Mouse (Mus musculus) forebrain, embryonic 12.5 days (tissue): ENCODE measurements around the gene Stum. TPM values are rescaled to one million over a fixed set of nuclear protein-coding genes. Genes with fewer than 3 reads are reported as not detected.

Source experiments
- ATAC-seq: fragments of 200-750 bp; cut with Nextera tagmentation; 2 replicates; pipeline ENCODE4 v1.8.0; 2017; ENCODE audit warnings: moderate TSS enrichment; ENCODE audit not compliant: low FRiP score
- H3K27ac ChIP-seq: fragments of 300-500 bp; sonication (generic); 2 replicates; pipeline ENCODE4 v1.5.1; 2016; ENCODE audit warnings: mild to moderate bottlenecking
- H3K27me3 ChIP-seq: fragments of 300-500 bp; sonication (generic); 2 replicates; pipeline ENCODE4 v1.6.1; 2016; ENCODE audit warnings: mild to moderate bottlenecking
- H3K36me3 ChIP-seq: fragments of 300-500 bp; sonication (generic); replicated peaks from 2 replicates; pipeline ENCODE4 v1.6.1; 2016; ENCODE audit warnings: mild to moderate bottlenecking
- H3K4me1 ChIP-seq: fragments of 300-500 bp; sonication (generic); 2 replicates; pipeline ENCODE4 v1.6.1; 2016
- H3K4me2 ChIP-seq: fragments of 300-500 bp; sonication (generic); 2 replicates; pipeline ENCODE4 v1.6.1; 2016; ENCODE audit warnings: mild to moderate bottlenecking, moderate library complexity
- H3K4me3 ChIP-seq: fragments of 300-500 bp; sonication (generic); replicated peaks from 2 replicates; pipeline ENCODE4 v1.5.1; 2016; ENCODE audit warnings: mild to moderate bottlenecking
- H3K9ac ChIP-seq: fragments of 300-500 bp; sonication (generic); 2 replicates; pipeline ENCODE4 v1.6.1; 2016; ENCODE audit warnings: mild to moderate bottlenecking
- H3K9me3 ChIP-seq: fragments of 300-500 bp; sonication (generic); 2 replicates; pipeline ENCODE4 v1.6.1; 2016
- WGBS: fragments of 180-500 bp; shearing (Covaris S2); methylation state at CpG from one replicate; pipeline ENCODE4 v1.1.7; 2016; 5-methylcytosine and 5-hydroxymethylcytosine counted together
- polyA plus RNA-seq: library from polyadenylated mRNA; unstranded; fragments of >200 nt; fragmentation: Nextera tagmentation; extraction: Ambion mirVana; gene quantifications from 2 replicates; pipeline ENCODE4 v1.2.1, GENCODE M21; 2016

Gene Stum
- polyA plus RNA-seq, 1 experiment from 2014 or later = 0.66 TPM

GRCm38 (mm10) chr1:180510879-180511278, 27.6 kb upstream of the Stum start:
- Histone ChIP-seq H3K9me3 (no peaks in the 10 kb centered on the region), H3K27me3 (no peaks in the 10 kb centered on the region), H3K4me1 (no peaks in the 10 kb centered on the region), H3K27ac (no peak overlapping the region), H3K4me2 (no peak overlapping the region), H3K36me3 (no peaks in the 10 kb centered on the region), H3K4me3 (no peak overlapping the region), H3K9ac (no peak overlapping the region)
- ATAC-seq = no peak
- 38% methylated on average over 4 of the region's 4 CpGs for WGBS

DNA sequence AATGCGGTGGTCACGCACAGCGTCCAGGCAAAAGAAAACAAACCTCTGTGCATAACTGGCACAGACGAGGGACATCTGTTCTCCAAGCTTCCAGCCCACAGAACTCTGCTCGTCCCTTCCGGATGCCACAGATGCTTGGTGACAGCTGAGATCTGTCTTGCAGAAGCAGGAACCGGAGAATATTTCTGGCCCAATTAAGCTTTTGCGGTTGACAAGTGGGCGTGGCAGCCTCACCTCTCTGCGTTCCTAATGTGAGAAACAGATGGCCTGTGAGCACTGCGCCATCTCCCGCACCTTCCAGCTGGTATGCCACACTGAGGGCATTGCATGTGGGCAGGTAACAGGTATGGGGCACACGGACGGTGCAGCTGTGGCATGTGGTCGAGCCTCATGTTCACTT, 27.1 kb upstream of the Stum start:
- Histone ChIP-seq H3K4me3 (no peak overlapping the region), H3K27me3 (no peaks in the 10 kb centered on the region), H3K4me1 (no peaks in the 10 kb centered on the region), H3K27ac (no peak overlapping the region), H3K36me3 (no peaks in the 10 kb centered on the region), H3K9ac (no peak overlapping the region), H3K9me3 (no peaks in the 10 kb centered on the region), H3K4me2 (no peak overlapping the region)
- ATAC-seq = no peak; the same call in 1 of the 2 replicates
- 68% methylated on average over 15 of the region's 15 CpGs for WGBS

GRCm38 (mm10) chr1:180508662-180509061, 25.4 kb upstream of the Stum start:
- H3K9ac ChIP-seq = no peak overlapping the region
- no peak overlapping the region for H3K4me2 ChIP-seq
- H3K9me3 ChIP-seq = no peaks in the 10 kb centered on the region
- no peak for ATAC-seq
- no peaks in the 10 kb centered on the region for H3K4me1 ChIP-seq
- 82% methylated on average over 7 of the region's 7 CpGs for WGBS
- H3K27ac ChIP-seq = no peak overlapping the region
- no peaks in the 10 kb centered on the region for H3K27me3 ChIP-seq
- H3K36me3 ChIP-seq = no peaks in the 10 kb centered on the region
- no peak overlapping the region for H3K4me3 ChIP-seq

- no peak for ATAC-seq
- Histone ChIP-seq H3K9me3 (no peaks in the 10 kb centered on the region), H3K27ac (no peak overlapping the region), H3K9ac (no peak overlapping the region), H3K4me1 (no peaks in the 10 kb centered on the region), H3K4me3 (no peak overlapping the region), H3K27me3 (no peaks in the 10 kb centered on the region), H3K4me2 (no peak overlapping the region), H3K36me3 (no peaks in the 10 kb centered on the region)
- 83% methylated on average over 7 of the region's 7 CpGs for WGBS
These were observed 24.0 kb upstream of the Stum start for GRCm38 (mm10) chr1:180507291-180507791.

DNA sequence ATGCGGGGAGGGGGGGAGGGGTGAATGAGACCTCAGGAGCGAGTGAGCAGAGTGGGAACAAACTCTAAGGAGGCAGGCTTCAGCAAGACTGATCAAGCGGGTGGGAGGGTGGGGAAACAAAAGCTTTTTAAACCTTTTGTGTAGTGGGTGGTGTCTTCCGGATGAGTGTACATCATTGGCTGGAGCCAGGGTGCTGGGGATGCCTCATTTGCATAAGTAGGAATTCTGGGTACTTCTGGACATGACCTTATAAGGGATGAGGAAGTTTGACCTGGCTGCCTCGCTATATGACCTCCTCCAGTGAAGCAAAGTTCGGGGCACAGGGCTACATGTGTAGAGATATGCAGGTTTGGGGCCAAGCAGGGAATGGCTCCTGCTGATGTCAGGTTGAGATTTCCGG, 23.0 kb upstream of the Stum start:
- Histone ChIP-seq H3K27ac (no peak overlapping the region), H3K27me3 (no peaks in the 10 kb centered on the region), H3K9ac (no peak overlapping the region), H3K4me2 (no peak overlapping the region), H3K4me1 (no peaks in the 10 kb centered on the region), H3K9me3 (no peaks in the 10 kb centered on the region), H3K4me3 (no peak overlapping the region), H3K36me3 (no peaks in the 10 kb centered on the region)
- 86% methylated on average over 7 of the region's 7 CpGs for WGBS
- ATAC-seq = no peak

DNA sequence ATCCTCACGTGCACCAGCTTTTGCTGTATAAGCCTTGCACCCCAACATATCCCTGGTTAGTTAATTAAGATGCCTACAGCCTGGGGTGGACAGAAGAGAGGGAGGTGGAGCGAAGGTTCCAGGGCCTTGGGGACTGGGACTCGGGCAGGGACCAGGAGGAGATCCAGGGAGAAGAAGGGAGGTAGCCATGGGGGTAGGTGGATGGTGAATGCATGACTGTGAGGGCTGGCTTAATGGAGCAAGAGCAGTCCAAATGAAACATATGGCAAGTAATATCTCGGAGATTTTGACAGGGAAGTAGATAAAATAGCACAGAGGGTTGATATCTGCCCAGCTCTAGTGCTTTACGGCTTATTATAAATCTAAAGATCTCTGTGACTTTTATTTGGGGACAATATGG, 21.6 kb upstream of the Stum start:
- H3K4me1 ChIP-seq = no peaks in the 10 kb centered on the region
- no peaks in the 10 kb centered on the region for H3K9me3 ChIP-seq
- no peak overlapping the region for H3K4me3 ChIP-seq
- H3K36me3 ChIP-seq = no peaks in the 10 kb centered on the region
- H3K27me3 ChIP-seq = no peaks in the 10 kb centered on the region
- no peak overlapping the region for H3K4me2 ChIP-seq
- WGBS = 89% methylated on average over 5 of the region's 5 CpGs
- no peak overlapping the region for H3K27ac ChIP-seq
- no peak for ATAC-seq
- no peak overlapping the region for H3K9ac ChIP-seq

DNA sequence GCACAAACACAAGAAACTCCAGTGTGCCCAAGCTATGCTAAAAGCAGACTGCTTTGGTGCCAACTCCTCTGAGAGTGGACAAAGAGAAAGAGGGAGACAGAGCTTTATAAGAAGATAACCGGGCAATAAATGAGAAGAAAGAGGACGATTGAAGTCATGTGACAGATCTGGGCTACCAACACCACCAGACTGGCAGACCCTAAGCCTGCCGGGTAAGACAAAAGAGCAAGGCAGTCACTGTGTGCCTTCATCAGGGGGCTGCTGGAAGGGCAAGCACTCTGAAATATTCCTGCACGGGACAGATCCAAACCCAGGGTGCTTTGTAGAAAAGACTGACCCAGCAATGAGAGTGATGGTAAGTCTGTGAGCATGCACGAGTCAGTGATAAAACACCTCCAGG, 20.2 kb upstream of the Stum start:
- no peaks in the 10 kb centered on the region for H3K36me3 ChIP-seq
- no peak for ATAC-seq
- H3K9ac ChIP-seq = no peak overlapping the region
- H3K4me2 ChIP-seq = no peak overlapping the region
- H3K27ac ChIP-seq = no peak overlapping the region
- WGBS = 61% methylated on average over 5 of the region's 5 CpGs
- H3K4me1 ChIP-seq = no peaks in the 10 kb centered on the region
- no peaks in the 10 kb centered on the region for H3K27me3 ChIP-seq
- no peak overlapping the region for H3K4me3 ChIP-seq
- no peaks in the 10 kb centered on the region for H3K9me3 ChIP-seq

DNA sequence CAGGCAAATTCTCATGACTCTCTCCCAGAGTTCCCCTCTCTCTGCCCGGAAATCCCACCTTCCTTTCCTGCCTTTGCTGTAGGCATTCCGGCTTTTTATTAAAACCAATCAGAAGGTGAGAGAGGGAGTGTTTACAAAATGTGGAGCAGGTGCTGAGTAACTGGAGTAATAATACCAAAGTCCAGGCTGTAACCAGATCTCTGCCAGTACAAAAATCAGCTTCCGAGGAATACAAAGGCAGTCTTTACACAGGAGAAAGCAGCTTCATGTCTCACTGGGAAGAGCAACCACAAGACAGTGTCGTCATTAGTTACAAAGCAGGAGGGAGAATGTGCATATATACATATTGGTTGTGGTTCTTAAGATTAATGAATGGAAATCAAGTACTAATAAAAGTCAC, 19.3 kb upstream of the Stum start:
- Histone ChIP-seq H3K4me2 (no peak overlapping the region), H3K9me3 (no peaks in the 10 kb centered on the region), H3K4me1 (no peaks in the 10 kb centered on the region), H3K27ac (no peak overlapping the region), H3K9ac (no peak overlapping the region), H3K27me3 (no peaks in the 10 kb centered on the region), H3K36me3 (no peaks in the 10 kb centered on the region), H3K4me3 (no peak overlapping the region)
- ATAC-seq = no peak
- 58% methylated on average over 4 of the region's 4 CpGs for WGBS

DNA sequence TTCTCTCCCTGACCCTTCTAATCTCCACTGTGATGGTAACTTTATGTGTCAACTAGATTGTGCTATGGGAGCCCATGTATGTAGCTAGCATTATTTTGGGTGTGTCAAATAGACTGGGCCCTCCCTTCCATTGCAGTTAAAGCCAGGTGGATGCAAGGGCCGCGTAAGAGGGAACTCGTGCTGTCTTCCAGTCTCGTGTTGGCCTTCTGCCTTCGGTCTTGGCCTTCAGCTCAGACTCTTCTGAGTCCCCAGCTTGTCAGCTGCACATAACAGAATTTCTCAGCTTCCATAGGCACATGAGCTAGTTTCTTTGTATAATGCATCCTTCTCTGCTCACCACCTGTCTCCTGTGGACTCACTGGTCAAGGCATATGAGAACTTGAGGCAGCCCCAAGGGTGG, 17.3 kb upstream of the Stum start:
- Histone ChIP-seq H3K36me3 (no peaks in the 10 kb centered on the region), H3K4me1 (no peaks in the 10 kb centered on the region), H3K4me2 (no peak overlapping the region), H3K4me3 (no peak overlapping the region), H3K9me3 (no peaks in the 10 kb centered on the region), H3K9ac (no peak overlapping the region), H3K27ac (no peak overlapping the region), H3K27me3 (no peaks in the 10 kb centered on the region)
- WGBS = 94% methylated on average over 5 of the region's 5 CpGs
- no peak for ATAC-seq

DNA sequence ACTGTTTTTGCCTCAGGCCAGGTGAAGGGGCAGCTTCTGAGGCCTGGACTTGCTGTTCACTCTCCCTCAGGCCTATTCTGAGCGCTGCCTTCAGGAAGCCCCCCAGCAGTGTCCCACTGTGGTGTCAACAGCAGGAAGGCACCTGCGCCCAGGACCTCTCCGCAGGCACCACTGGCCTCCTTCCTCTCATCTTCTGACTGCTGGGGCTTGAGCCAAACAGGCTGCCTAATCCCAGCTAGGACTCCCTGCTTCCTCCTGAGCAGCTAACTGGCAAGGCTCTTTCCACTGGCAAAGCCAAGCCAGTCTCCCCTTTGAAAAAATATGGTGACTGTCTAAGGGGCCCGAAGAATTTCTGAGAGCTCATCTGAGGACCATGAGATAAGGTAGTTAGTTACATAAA, 16.9 kb upstream of the Stum start:
- Histone ChIP-seq H3K4me1 (no peaks in the 10 kb centered on the region), H3K9me3 (no peaks in the 10 kb centered on the region), H3K36me3 (no peaks in the 10 kb centered on the region), H3K27me3 (no peaks in the 10 kb centered on the region), H3K9ac (no peak overlapping the region), H3K27ac (no peak overlapping the region), H3K4me3 (no peak overlapping the region), H3K4me2 (no peak overlapping the region)
- ATAC-seq = no peak
- 48% methylated on average over 4 of the region's 4 CpGs for WGBS

DNA sequence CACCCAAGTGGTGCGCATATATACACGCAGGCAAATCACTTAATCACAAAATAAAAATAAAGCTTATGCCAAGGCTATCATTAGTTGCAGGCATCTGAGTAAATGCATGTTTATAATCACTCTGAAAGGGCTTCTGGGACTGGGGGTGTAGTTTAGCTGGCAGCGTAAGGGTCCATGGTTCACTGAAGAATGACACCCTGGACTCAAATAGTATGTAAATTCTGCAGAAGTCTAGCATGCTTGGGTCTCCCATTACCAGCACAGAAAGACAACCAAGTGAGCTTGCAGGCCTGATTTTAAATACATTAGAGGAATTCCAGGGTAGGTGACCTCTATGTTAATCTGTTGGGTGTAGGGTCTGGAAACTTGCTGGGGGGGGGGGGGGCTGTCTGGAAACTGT, 16.5 kb upstream of the Stum start:
- no peak overlapping the region for H3K27ac ChIP-seq
- no peak for ATAC-seq
- no peaks in the 10 kb centered on the region for H3K27me3 ChIP-seq
- H3K4me3 ChIP-seq = no peak overlapping the region
- no peak overlapping the region for H3K4me2 ChIP-seq
- no peaks in the 10 kb centered on the region; the same call in 1 of the 2 replicates for H3K4me1 ChIP-seq
- H3K9ac ChIP-seq = no peak overlapping the region
- 84% methylated on average over 3 of the region's 3 CpGs for WGBS
- no peaks in the 10 kb centered on the region for H3K9me3 ChIP-seq
- H3K36me3 ChIP-seq = no peaks in the 10 kb centered on the region

DNA sequence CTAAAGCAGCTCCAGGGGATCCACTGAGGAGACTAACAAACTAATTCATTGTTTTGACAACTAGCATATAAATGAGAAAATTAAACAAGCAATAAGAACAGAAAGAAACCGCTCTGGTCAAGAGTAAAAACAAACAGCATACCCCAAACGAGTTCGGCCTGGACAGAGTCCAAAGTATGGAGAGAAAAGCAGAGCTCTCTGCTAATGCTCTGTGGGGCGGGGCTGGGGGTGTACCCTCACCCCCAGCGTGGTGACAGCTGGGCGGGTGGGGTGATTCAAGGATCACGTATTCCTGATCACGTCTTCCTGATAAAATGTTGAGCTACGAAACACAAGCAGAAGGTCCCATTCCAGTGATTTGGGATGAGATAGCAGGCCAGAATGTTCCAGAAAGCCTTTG, 9.5 kb upstream of the Stum start:
- no peak for ATAC-seq
- Histone ChIP-seq H3K36me3 (no peaks in the 10 kb centered on the region), H3K9ac (no peak overlapping the region), H3K9me3 (no peaks in the 10 kb centered on the region), H3K4me2 (no peak overlapping the region), H3K4me1 (no peaks in the 10 kb centered on the region; the same call in 1 of the 2 replicates), H3K27ac (no peak overlapping the region), H3K4me3 (no peak overlapping the region), H3K27me3 (peaks cover 7% of the 10 kb centered on the region; the same call in 1 of the 2 replicates)
- WGBS = 73% methylated on average over 9 of the region's 9 CpGs

- no peak overlapping the region for H3K4me2 ChIP-seq
- H3K27me3 ChIP-seq = peaks cover 74% of the 10 kb centered on the region
- H3K36me3 ChIP-seq = no peaks in the 10 kb centered on the region
- WGBS = 87% methylated on average over 5 of the region's 5 CpGs
- H3K9me3 ChIP-seq = no peaks in the 10 kb centered on the region
- H3K9ac ChIP-seq = no peak overlapping the region
- H3K4me1 ChIP-seq = peaks cover 24% of the 10 kb centered on the region
- no peak overlapping the region for H3K4me3 ChIP-seq
- no peak for ATAC-seq
- H3K27ac ChIP-seq = no peak overlapping the region
These were observed 2.0 kb upstream of the Stum start for GRCm38 (mm10) chr1:180485346-180485745.
